Comparison of ENCODE assay signal across 17 mouse cellular contexts in the genomic region with DNA sequence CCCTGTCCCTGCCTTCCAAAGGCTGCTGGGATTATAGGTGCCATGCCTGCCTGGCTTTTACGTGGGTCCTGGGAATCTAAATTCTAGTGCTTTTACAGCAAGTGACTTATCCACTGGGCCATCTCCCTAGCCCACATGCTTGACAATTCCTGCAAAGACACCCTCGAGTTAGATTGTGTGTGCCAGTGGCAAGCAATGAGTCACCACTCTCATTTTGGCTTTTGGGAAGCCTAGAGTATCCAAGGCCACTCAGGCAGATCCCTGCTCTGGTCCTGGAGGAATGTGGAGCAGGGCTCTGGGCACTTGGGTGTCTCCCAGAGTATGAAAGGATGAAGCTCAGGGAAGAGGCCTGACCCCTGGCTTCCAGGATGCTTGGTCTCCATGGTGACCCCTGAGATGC.
DNase-seq lines count a peak whose midpoint lies in the region; TF ChIP-seq lines count a peak whose summit lies in the region.
"Had no signal": no experiment of that assay in that cellular context is flagged by ENCODE, and none has a peak within 500 bp of the region (broad histone marks: within the 10 kb centered on the region; RNA-seq: fewer than 3 reads in every experiment).

No protein-coding gene starts in this region.

- whole genome bisulfite sequencing in cerebellum, adult 2 months: 36% methylated on average over 2 of the region's 2 CpGs
- WGBS in embryonic facial prominence, embryonic 10.5 days: 79% methylated on average over 2 of the region's 2 CpGs

- peaks cover 18% of the 10 kb centered on the region for H3K4me1 ChIP-seq in cerebellum, adult 2 months (ENCODE audit: control insufficient read depth, insufficient read depth, low read length)
- H3K4me1 ChIP-seq in embryonic facial prominence, embryonic 10.5 days: peaks cover 26% of the 10 kb centered on the region
- H3K4me1 ChIP-seq: lung, embryonic 15.5 days; stomach, embryonic 15.5 days had no signal

- H3K27me3 ChIP-seq in cerebellum, adult 2 months (ENCODE audit: control insufficient read depth, insufficient read depth, low read length): no peaks in the 10 kb centered on the region
- no peaks in the 10 kb centered on the region; the same call in 1 of the 2 replicates for H3K27me3 ChIP-seq in embryonic facial prominence, embryonic 10.5 days (replicated peaks; ENCODE audit: low read depth, poor library complexity, severe bottlenecking)
- H3K27me3 ChIP-seq: embryonic facial prominence, embryonic 13.5 days; lung, embryonic 15.5 days; stomach, embryonic 15.5 days had no signal

- no peaks in the 10 kb centered on the region for H3K9me3 ChIP-seq in embryonic facial prominence, embryonic 10.5 days
- H3K9me3 ChIP-seq: embryonic facial prominence, embryonic 13.5 days; lung, embryonic 15.5 days; midbrain, embryonic 13.5 days; stomach, embryonic 15.5 days had no signal

- TF ChIP-seq POLR2A in cerebellum, adult 2 months (IDR thresholded peaks at IDR 0.05; ENCODE audit: borderline replicate concordance, insufficient read depth, low read length): no peak

- H3K27ac ChIP-seq in cerebellum, adult 2 months (ENCODE audit: insufficient read depth, low read length): no peak overlapping the region
- peak overlapping the region; percentile 48; the same call in 1 of the 2 replicates for H3K27ac ChIP-seq in layer of hippocampus, adult 2 months
- H3K27ac ChIP-seq in embryonic facial prominence, embryonic 10.5 days (replicated peaks): 0 out of 2 replicates have a peak overlapping the region, but pooled peaks have one; percentile 57
- H3K27ac ChIP-seq: embryonic facial prominence, embryonic 13.5 days; kidney, postnatal 0 days; lung, embryonic 15.5 days; macrophage; midbrain, embryonic 13.5 days; stomach, embryonic 15.5 days had no signal

- TF ChIP-seq CTCF in cerebellum, adult 2 months (IDR thresholded peaks at IDR 0.05; ENCODE audit: borderline replicate concordance, insufficient read depth, low read depth, low read length): no peak
- no peak for TF ChIP-seq CTCF in layer of hippocampus, adult 2 months (conservative IDR thresholded peaks at IDR 0.05)

- no peaks in the 10 kb centered on the region for H3K36me3 ChIP-seq in embryonic facial prominence, embryonic 10.5 days (replicated peaks)
- H3K36me3 ChIP-seq: embryonic facial prominence, embryonic 13.5 days; lung, embryonic 15.5 days; midbrain, embryonic 13.5 days; stomach, embryonic 15.5 days had no signal

- H3K4me3 ChIP-seq in cerebellum, adult 2 months (replicated peaks; ENCODE audit: insufficient read depth, low read depth, low read length): no peak overlapping the region
- no peak overlapping the region for H3K4me3 ChIP-seq in layer of hippocampus, adult 2 months
- no peak overlapping the region for H3K4me3 ChIP-seq in embryonic facial prominence, embryonic 10.5 days
- H3K4me3 ChIP-seq: embryonic facial prominence, embryonic 13.5 days; lung, embryonic 15.5 days; midbrain, embryonic 13.5 days; stomach, embryonic 15.5 days had no signal

- DNase-seq in cerebellum, adult 2 months: peak; percentile 43 to 71
- no peak for DNase-seq in cerebellum, postnatal 10 days
- DNase-seq in layer of hippocampus, adult 2 months (ENCODE audit: low spot score in 2 of 2): no peak
- no peak for DNase-seq in layer of hippocampus, adult 8-10 months (ENCODE audit: low spot score in 2 of 2)
- DNase-seq in right cerebral cortex, adult 18-20 months: peak; percentile 58
- DNase-seq in right cerebral cortex, postnatal 25 days: no peak
- no peak for DNase-seq in embryonic facial prominence, embryonic 10.5 days (ENCODE audit: low spot score)
- DNase-seq in thymus, postnatal 10 days (ENCODE audit: low spot score in 2 of 2): no peak
- DNase-seq: B cell, adult 2 months; gastrocnemius, postnatal 10 days; liver had no signal

Comparison
In these comparisons a context has a peak if more than half of its experiments do, and no peak if none do; other contexts are left out.
1. DNase-seq: peak in cerebellum, adult 2 months (2 of 2) and right cerebral cortex, adult 18-20 months (single experiment); none in cerebellum, postnatal 10 days (0 of 2), layer of hippocampus, adult 2 months (0 of 2), layer of hippocampus, adult 8-10 months (0 of 2), right cerebral cortex, postnatal 25 days (single experiment), embryonic facial prominence, embryonic 10.5 days (single experiment) and thymus, postnatal 10 days (0 of 2).